Mouse (Mus musculus) hindbrain, embryonic 14.5 days (tissue): ENCODE measurements around the gene Aph1c. TPM values are rescaled to one million over a fixed set of nuclear protein-coding genes. Genes with fewer than 3 reads are reported as not detected.
"Not testable (repeated sequence)": the region's sequence is repeated elsewhere in the genome, so short reads cannot be mapped to it uniquely, and the experiment has no call there.

Experiments used
- ATAC-seq: fragments of 200-750 bp; cut with Nextera tagmentation; 2 replicates; pipeline ENCODE4 v1.8.0; 2017; ENCODE audit warnings: moderate number of reproducible peaks, mild to moderate bottlenecking, moderate TSS enrichment, moderate library complexity; ENCODE audit not compliant: low FRiP score
- DNase-seq: peaks from one replicate; pipeline ENCODE4 v3.0.0-alpha.2; 2015; ENCODE audit warnings: low spot score
- H3K27ac ChIP-seq: fragments of 300-500 bp; sonication (generic); 2 replicates; pipeline ENCODE4 v1.5.1; 2014; ENCODE audit warnings: mild to moderate bottlenecking, moderate library complexity
- H3K27me3 ChIP-seq: fragments of 300-500 bp; sonication (generic); 2 replicates; pipeline ENCODE4 v1.6.1; 2014; ENCODE audit warnings: mild to moderate bottlenecking, low read length, mixed read lengths; ENCODE audit not compliant: control insufficient read depth, insufficient read depth
- H3K36me3 ChIP-seq: fragments of 300-500 bp; sonication (generic); replicated peaks from 2 replicates; pipeline ENCODE4 v1.6.1; 2014; ENCODE audit not compliant: control insufficient read depth, insufficient read depth
- H3K4me1 ChIP-seq: fragments of 300-500 bp; sonication (generic); replicated peaks from 2 replicates; pipeline ENCODE4 v1.6.1; 2014; ENCODE audit warnings: antibody characterized with exemption, low read length, mixed read lengths; ENCODE audit not compliant: control insufficient read depth, insufficient read depth
- H3K4me2 ChIP-seq: fragments of 300-500 bp; sonication (generic); replicated peaks from 2 replicates; pipeline ENCODE4 v1.6.1; 2014; ENCODE audit warnings: mild to moderate bottlenecking, moderate library complexity
- H3K4me3 ChIP-seq: fragments of 300-500 bp; sonication (generic); replicated peaks from 2 replicates; pipeline ENCODE4 v1.5.1; 2014; ENCODE audit warnings: mild to moderate bottlenecking, low read length
- H3K9ac ChIP-seq: fragments of 300-500 bp; sonication (generic); 2 replicates; pipeline ENCODE4 v1.6.1; 2014
- H3K9me3 ChIP-seq: fragments of 300-500 bp; sonication (generic); 2 replicates; pipeline ENCODE4 v1.6.1; 2016; ENCODE audit warnings: low read length; ENCODE audit not compliant: control insufficient read depth
- WGBS: fragments of 180-500 bp; shearing (Covaris S2); extraction: QIAGEN DNeasy Blood & Tissue Kit; methylation state at CpG from one replicate; pipeline ENCODE4 v1.1.7; 2014; 5-methylcytosine and 5-hydroxymethylcytosine counted together
- polyA plus RNA-seq: library from polyadenylated mRNA; unstranded; fragments of >200 nt; fragmentation: Nextera tagmentation; extraction: Ambion mirVana; gene quantifications from 2 replicates; pipeline ENCODE4 v1.2.1, GENCODE M21; 2014

Gene Aph1c
- polyA plus RNA-seq, 1 experiment from 2014 or later, result 4.5 TPM

- DNase-seq (no peak), ATAC-seq (no peak)
- no peaks in the 10 kb centered on the region for H3K27me3 ChIP-seq
- H3K4me1 ChIP-seq, result no peaks in the 10 kb centered on the region
- H3K4me2 ChIP-seq, result no peak overlapping the region
- H3K4me3 ChIP-seq, result no peak overlapping the region
- no peak overlapping the region for H3K27ac ChIP-seq
- H3K9ac ChIP-seq, result no peak overlapping the region
- H3K36me3 ChIP-seq, result no peaks in the 10 kb centered on the region
- peaks cover 10% of the 10 kb centered on the region for H3K9me3 ChIP-seq
Observed at GRCm38 (mm10) chr9:66873531-66873930, 39.0 kb upstream of the Aph1c start.

GRCm38 (mm10) chr9:66873009-66873408 lies 38.5 kb upstream of the Aph1c start:
- H3K9ac ChIP-seq, H3K36me3 ChIP-seq, H3K4me2 ChIP-seq, H3K4me1 ChIP-seq, DNase-seq, H3K27me3 ChIP-seq, H3K27ac ChIP-seq, H3K4me3 ChIP-seq, ATAC-seq: not testable (repeated sequence)
- WGBS, result 86% methylated on average over 2 of the region's 2 CpGs
- H3K9me3 ChIP-seq, result peaks cover 10% of the 10 kb centered on the region

- DNase-seq, result no peak
- Histone ChIP-seq H3K27me3 (no peaks in the 10 kb centered on the region), H3K4me3 (no peak overlapping the region), H3K4me2 (no peak overlapping the region), H3K4me1 (no peaks in the 10 kb centered on the region), H3K36me3 (no peaks in the 10 kb centered on the region), H3K9ac (no peak overlapping the region), H3K9me3 (peaks cover 10% of the 10 kb centered on the region), H3K27ac (0 out of 2 replicates have a peak overlapping the region, but pooled peaks have one; percentile 14)
- ATAC-seq, result no peak
- 73% methylated on average over 9 of the region's 10 CpGs for WGBS
Observed at GRCm38 (mm10) chr9:66872015-66872727, 37.6 kb upstream of the Aph1c start.

- DNase-seq (no peak), ATAC-seq (no peak)
- peaks cover 12% of the 10 kb centered on the region for H3K36me3 ChIP-seq
- no peaks in the 10 kb centered on the region for H3K9me3 ChIP-seq
- no peak overlapping the region for H3K4me2 ChIP-seq
- H3K4me1 ChIP-seq, result peaks cover 6% of the 10 kb centered on the region; the same call in 1 of the 2 replicates
- H3K9ac ChIP-seq, result no peak overlapping the region
- H3K27me3 ChIP-seq, result no peaks in the 10 kb centered on the region
- WGBS, result 84% methylated on average over 3 of the region's 3 CpGs
- no peak overlapping the region for H3K27ac ChIP-seq
- H3K4me3 ChIP-seq, result no peak overlapping the region
Observed at GRCm38 (mm10) chr9:66864708-66865107, 30.2 kb upstream of the Aph1c start.

GRCm38 (mm10) chr9:66863456-66863855 lies 28.9 kb upstream of the Aph1c start:
- Histone ChIP-seq H3K27me3 (no peaks in the 10 kb centered on the region), H3K9ac (no peak overlapping the region), H3K4me1 (peaks cover 6% of the 10 kb centered on the region; the same call in 1 of the 2 replicates), H3K4me3 (no peak overlapping the region), H3K9me3 (no peaks in the 10 kb centered on the region), H3K27ac (peak overlapping the region; percentile 44; the same call in 1 of the 2 replicates), H3K4me2 (no peak overlapping the region), H3K36me3 (peaks cover 24% of the 10 kb centered on the region)
- DNase-seq (no peak), ATAC-seq (no peak)
- WGBS, result 37% methylated on average over 3 of the region's 3 CpGs

GRCm38 (mm10) chr9:66862202-66862601 lies 27.7 kb upstream of the Aph1c start:
- no peak for ATAC-seq
- H3K9ac ChIP-seq, result no peak overlapping the region
- no peak for DNase-seq
- no peaks in the 10 kb centered on the region for H3K27me3 ChIP-seq
- 96% methylated on average over 4 of the region's 4 CpGs for WGBS
- no peak overlapping the region for H3K4me3 ChIP-seq
- H3K4me2 ChIP-seq, result no peak overlapping the region
- H3K9me3 ChIP-seq, result no peaks in the 10 kb centered on the region
- H3K27ac ChIP-seq, result no peak overlapping the region
- H3K4me1 ChIP-seq, result peaks cover 6% of the 10 kb centered on the region; the same call in 1 of the 2 replicates
- H3K36me3 ChIP-seq, result peaks cover 31% of the 10 kb centered on the region

- peak overlapping the region; percentile 61 for H3K27ac ChIP-seq
- no peak overlapping the region for H3K9ac ChIP-seq
- DNase-seq (no peak), ATAC-seq (no peak)
- peaks cover 6% of the 10 kb centered on the region; the same call in 1 of the 2 replicates for H3K4me1 ChIP-seq
- H3K9me3 ChIP-seq, result no peaks in the 10 kb centered on the region
- H3K4me3 ChIP-seq, result no peak overlapping the region
- no peak overlapping the region for H3K4me2 ChIP-seq
- no peaks in the 10 kb centered on the region for H3K27me3 ChIP-seq
- 59% methylated on average over 5 of the region's 5 CpGs for WGBS
- peaks cover 31% of the 10 kb centered on the region for H3K36me3 ChIP-seq
Observed at GRCm38 (mm10) chr9:66861104-66861767, 26.7 kb upstream of the Aph1c start.

- Histone ChIP-seq H3K36me3 (peaks cover 31% of the 10 kb centered on the region), H3K4me3 (no peak overlapping the region), H3K27me3 (no peaks in the 10 kb centered on the region), H3K27ac (no peak overlapping the region), H3K4me2 (no peak overlapping the region), H3K9ac (no peak overlapping the region), H3K9me3 (no peaks in the 10 kb centered on the region), H3K4me1 (peaks cover 6% of the 10 kb centered on the region; the same call in 1 of the 2 replicates)
- WGBS, result 89% methylated on average over 5 of the region's 5 CpGs
- ATAC-seq (no peak), DNase-seq (no peak)
Observed at GRCm38 (mm10) chr9:66859523-66859922, 25.0 kb upstream of the Aph1c start.

- ATAC-seq, result no peak
- Histone ChIP-seq H3K9ac (no peak overlapping the region), H3K4me2 (no peak overlapping the region), H3K27me3 (no peaks in the 10 kb centered on the region), H3K9me3 (no peaks in the 10 kb centered on the region), H3K4me1 (no peaks in the 10 kb centered on the region), H3K27ac (no peak overlapping the region), H3K4me3 (no peak overlapping the region), H3K36me3 (peaks cover 41% of the 10 kb centered on the region)
- DNase-seq, result no peak
- 81% methylated on average over 7 of the region's 7 CpGs for WGBS
Observed at GRCm38 (mm10) chr9:66855865-66856264, 21.3 kb upstream of the Aph1c start.
